Mouse (Mus musculus) liver, postnatal 0 days (tissue): ENCODE data around the gene Slc7a14.

Experiments
- CTCF ChIP-seq: sonication (generic); IDR thresholded peaks from 2 replicates; pipeline ENCODE4 v1.5.1; 2016; ENCODE audit warnings: antibody characterized with exemption, low read depth
- EP300 ChIP-seq: IDR thresholded peaks from 2 replicates; pipeline ENCODE4 v1.6.1; 2016; ENCODE audit warnings: antibody characterized with exemption, low read depth, mild to moderate bottlenecking

GRCm38 (mm10) chr3:31203947-31204346 lies 106.2 kb downstream of the Slc7a14 start:
- TF ChIP-seq CTCF, result no peak
- TF ChIP-seq EP300, result no peak
